Mouse (Mus musculus): ENCODE measurements around the gene Rnf126.
A peak's percentile ranks its signal among the peaks of the same experiment; 100 is the strongest.

GRCm38 (mm10) chr10:79768400-79768799 lies 1.6 kb upstream of the Rnf126 start:
- TF ChIP-seq EP300 (IDR thresholded peaks at IDR 0.05) (no peak), CTCF (IDR thresholded peaks at IDR 0.05) (peak; percentile 98)

All from lung, postnatal 0 days (tissue).